Comparison of ENCODE assay signal across 8 mouse cellular contexts in genomic region chr9:43879220-43879968, GRCm38 (mm10).
A peak's percentile ranks its signal among the peaks of the same experiment; 100 is the strongest.
DNase-seq lines count a peak whose midpoint lies in the region; ATAC-seq and TF ChIP-seq lines count a peak whose summit lies in the region.

No protein-coding gene starts in this region.

- H3K27ac ChIP-seq in left cerebral cortex, adult 2 months: peak overlapping the region; percentile 69
- H3K27ac ChIP-seq in embryonic facial prominence, embryonic 15.5 days (replicated peaks): no peak overlapping the region
- H3K27ac ChIP-seq in hindbrain, embryonic 15.5 days (replicated peaks): no peak overlapping the region
- H3K27ac ChIP-seq in neural tube, embryonic 12.5 days: no peak overlapping the region

- no peaks in the 10 kb centered on the region for H3K9me3 ChIP-seq in embryonic facial prominence, embryonic 15.5 days (replicated peaks)
- no peaks in the 10 kb centered on the region for H3K9me3 ChIP-seq in hindbrain, embryonic 15.5 days
- no peaks in the 10 kb centered on the region for H3K9me3 ChIP-seq in neural tube, embryonic 12.5 days

- H3K9ac ChIP-seq in embryonic facial prominence, embryonic 15.5 days: no peak overlapping the region
- peak overlapping the region; percentile 28; the same call in 1 of the 2 replicates for H3K9ac ChIP-seq in hindbrain, embryonic 15.5 days
- H3K9ac ChIP-seq in neural tube, embryonic 12.5 days: 0 out of 2 replicates have a peak overlapping the region, but pooled peaks have one; percentile 3

- no peak overlapping the region for H3K4me3 ChIP-seq in left cerebral cortex, adult 2 months
- peak overlapping the region; percentile 31 for H3K4me3 ChIP-seq in embryonic facial prominence, embryonic 15.5 days (replicated peaks)
- H3K4me3 ChIP-seq in hindbrain, embryonic 15.5 days: peak overlapping the region; percentile 25
- H3K4me3 ChIP-seq in neural tube, embryonic 12.5 days: peak overlapping the region; percentile 26

- no peak for ATAC-seq in embryonic facial prominence, embryonic 15.5 days (ENCODE audit: insufficient number of reproducible peaks, low FRiP score, low TSS enrichment, low read depth)
- peak; percentile 27; the same call in 1 of the 2 replicates for ATAC-seq in hindbrain, embryonic 15.5 days (ENCODE audit: low FRiP score, low read depth)
- peak; percentile 59 for ATAC-seq in neural tube, embryonic 12.5 days (ENCODE audit: low FRiP score, low read depth)

- peak in 1 of 2 experiments; percentile 16 for DNase-seq in left cerebral cortex, adult 2 months (ENCODE audit: extremely low spot score in 1 of 2, low spot score in 2 of 2)
- DNase-seq in left cerebral cortex, postnatal 14 days (ENCODE audit: low spot score in 2 of 2): no peak
- no peak for DNase-seq in T-cell, adult 2 months (ENCODE audit: low spot score)
- no peak for DNase-seq in ovary, postnatal 10 days (ENCODE audit: low spot score)
- no peak for DNase-seq in layer of hippocampus, postnatal 36 days

- no peaks in the 10 kb centered on the region for H3K36me3 ChIP-seq in embryonic facial prominence, embryonic 15.5 days
- H3K36me3 ChIP-seq in hindbrain, embryonic 15.5 days: no peaks in the 10 kb centered on the region
- no peaks in the 10 kb centered on the region for H3K36me3 ChIP-seq in neural tube, embryonic 12.5 days

- H3K4me1 ChIP-seq in embryonic facial prominence, embryonic 15.5 days: peaks cover 16% of the 10 kb centered on the region
- H3K4me1 ChIP-seq in hindbrain, embryonic 15.5 days (replicated peaks): peaks cover 16% of the 10 kb centered on the region
- peaks cover 14% of the 10 kb centered on the region for H3K4me1 ChIP-seq in neural tube, embryonic 12.5 days

- 2% methylated on average over 24 of the region's 24 CpGs for WGBS in embryonic facial prominence, embryonic 15.5 days
- 3% methylated on average over 24 of the region's 24 CpGs for WGBS in hindbrain, embryonic 15.5 days
- 3% methylated on average over 24 of the region's 24 CpGs for WGBS in neural tube, embryonic 12.5 days

- H3K27me3 ChIP-seq in embryonic facial prominence, embryonic 15.5 days: peaks cover 44% of the 10 kb centered on the region
- peaks cover 18% of the 10 kb centered on the region for H3K27me3 ChIP-seq in hindbrain, embryonic 15.5 days
- H3K27me3 ChIP-seq in neural tube, embryonic 12.5 days (replicated peaks): peaks cover 24% of the 10 kb centered on the region

- intact Hi-C loops in left cerebral cortex, adult 2 months (cut with DNase I): loop anchor here (2.0 kb wide), 1 partner anchor 31 kb away; no protein-coding TSS in a partner anchor
- intact Hi-C loops in left cerebral cortex, postnatal 14 days (cut with DNase I): no loop called here

- H3K4me2 ChIP-seq in embryonic facial prominence, embryonic 15.5 days (replicated peaks): peak overlapping the region; percentile 51
- H3K4me2 ChIP-seq in hindbrain, embryonic 15.5 days: peak overlapping the region; percentile 54
- peak overlapping the region; percentile 57 for H3K4me2 ChIP-seq in neural tube, embryonic 12.5 days (replicated peaks)

- TF ChIP-seq CTCF in left cerebral cortex, adult 2 months (IDR thresholded peaks at IDR 0.05): no peak
